Mouse (Mus musculus) stomach, postnatal 0 days (tissue): ENCODE results near the gene Naa15. TPM values are rescaled to one million over a fixed set of nuclear protein-coding genes. Genes with fewer than 3 reads are reported as not detected.
"Not testable (repeated sequence)": the region's sequence is repeated elsewhere in the genome, so short reads cannot be mapped to it uniquely, and the experiment has no call there.

Source experiments
- ATAC-seq: fragments of 200-750 bp; cut with Nextera tagmentation; 2 replicates; pipeline ENCODE4 v1.8.0; 2017; ENCODE audit not compliant: low FRiP score, low TSS enrichment
- DNase-seq: peaks from one replicate; pipeline ENCODE4 v3.0.0-alpha.2; 2016; ENCODE audit warnings: low spot score
- H3K27ac ChIP-seq: fragments of 300-500 bp; sonication (generic); replicated peaks from 2 replicates; pipeline ENCODE4 v1.5.1; 2014; ENCODE audit warnings: mild to moderate bottlenecking, control low read depth
- H3K27me3 ChIP-seq: fragments of 300-500 bp; sonication (generic); 2 replicates; pipeline ENCODE4 v1.6.1; 2014; ENCODE audit warnings: low read length; ENCODE audit not compliant: control insufficient read depth, insufficient read depth
- H3K36me3 ChIP-seq: fragments of 300-500 bp; sonication (generic); 2 replicates; pipeline ENCODE4 v1.6.1; 2014; ENCODE audit warnings: low read length, mixed read lengths; ENCODE audit not compliant: control insufficient read depth, insufficient read depth
- H3K4me1 ChIP-seq: fragments of 300-500 bp; sonication (generic); replicated peaks from 2 replicates; pipeline ENCODE4 v1.6.1; 2014; ENCODE audit warnings: antibody characterized with exemption; ENCODE audit not compliant: control insufficient read depth, insufficient read depth
- H3K4me2 ChIP-seq: fragments of 300-500 bp; sonication (generic); replicated peaks from 2 replicates; pipeline ENCODE4 v1.6.1; 2014; ENCODE audit warnings: low read depth, mild to moderate bottlenecking, control low read depth, moderate library complexity
- H3K4me3 ChIP-seq: fragments of 300-500 bp; sonication (generic); 2 replicates; pipeline ENCODE4 v1.5.1; 2014; ENCODE audit warnings: low read depth, low read length, control low read depth
- H3K9ac ChIP-seq: fragments of 300-500 bp; sonication (generic); 2 replicates; pipeline ENCODE4 v1.6.1; 2014; ENCODE audit warnings: mild to moderate bottlenecking, low read length, control low read depth, mixed read lengths
- H3K9me3 ChIP-seq: fragments of 300-500 bp; sonication (generic); 2 replicates; pipeline ENCODE4 v1.6.1; 2016; ENCODE audit warnings: low read length; ENCODE audit not compliant: control insufficient read depth
- CTCF ChIP-seq: IDR thresholded peaks from 2 replicates; pipeline ENCODE4 v1.5.1; 2016; ENCODE audit warnings: antibody characterized with exemption, low read depth, mild to moderate bottlenecking, moderate library complexity
- EP300 ChIP-seq: optimal IDR thresholded peaks from 2 replicates; pipeline ENCODE3; 2016; ENCODE audit warnings: antibody characterized with exemption
- whole genome bisulfite sequencing: fragments of 180-500 bp; shearing (Covaris S2); extraction: QIAGEN DNeasy Blood & Tissue Kit; methylation state at CpG from one replicate; pipeline ENCODE4 v1.1.7; 2014; 5-methylcytosine and 5-hydroxymethylcytosine counted together
- polyA plus RNA-seq: library from polyadenylated mRNA; unstranded; fragments of >200 nt; fragmentation: Nextera tagmentation; extraction: Ambion mirVana; gene quantifications from 2 replicates; pipeline ENCODE4 v1.2.1, GENCODE M21; 2015

The Naa15 gene
- polyA plus RNA-seq, 1 experiment from 2014 or later, result 19.0 TPM

DNA sequence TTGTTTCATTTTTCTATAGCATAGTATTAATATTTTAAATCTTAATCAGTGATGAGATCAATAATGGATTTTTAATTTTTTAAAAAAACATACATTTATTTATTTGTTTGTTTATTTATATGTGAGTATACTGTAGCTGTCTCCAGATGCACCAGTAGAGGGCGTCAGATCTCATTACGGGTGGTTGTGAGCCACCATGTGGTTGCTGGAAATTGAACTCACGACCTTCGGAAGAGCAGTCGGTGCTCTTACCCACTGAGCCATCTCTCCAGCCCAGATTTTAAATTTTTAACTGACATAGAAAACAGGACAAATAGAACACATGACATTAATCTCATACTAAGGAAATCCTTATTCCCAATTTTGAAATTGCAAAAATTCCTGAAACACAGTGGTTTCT, 19.4 kb downstream of the Naa15 start:
- H3K9me3 ChIP-seq, ATAC-seq, H3K27ac ChIP-seq, H3K9ac ChIP-seq, H3K36me3 ChIP-seq, H3K4me1 ChIP-seq, DNase-seq, H3K4me2 ChIP-seq, H3K27me3 ChIP-seq, H3K4me3 ChIP-seq: not testable (repeated sequence)
- 0 out of 2 replicates have a peak, but pooled peaks have one; percentile 8 for TF ChIP-seq CTCF
- 84% methylated on average over 5 of the region's 5 CpGs for WGBS

- TF ChIP-seq EP300 (no peak), CTCF (no peak)
- Histone ChIP-seq H3K27me3 (no peaks in the 10 kb centered on the region), H3K36me3 (peaks cover 2% of the 10 kb centered on the region; the same call in 1 of the 2 replicates), H3K27ac (no peak overlapping the region), H3K4me2 (no peak overlapping the region), H3K4me1 (no peaks in the 10 kb centered on the region), H3K4me3 (no peak overlapping the region), H3K9me3 (no peaks in the 10 kb centered on the region), H3K9ac (no peak overlapping the region)
- ATAC-seq (no peak), DNase-seq (no peak)
- 94% methylated on average over 3 of the region's 3 CpGs for WGBS
Observed at GRCm38 (mm10) chr3:51434871-51435595, 20.1 kb downstream of the Naa15 start.

DNA sequence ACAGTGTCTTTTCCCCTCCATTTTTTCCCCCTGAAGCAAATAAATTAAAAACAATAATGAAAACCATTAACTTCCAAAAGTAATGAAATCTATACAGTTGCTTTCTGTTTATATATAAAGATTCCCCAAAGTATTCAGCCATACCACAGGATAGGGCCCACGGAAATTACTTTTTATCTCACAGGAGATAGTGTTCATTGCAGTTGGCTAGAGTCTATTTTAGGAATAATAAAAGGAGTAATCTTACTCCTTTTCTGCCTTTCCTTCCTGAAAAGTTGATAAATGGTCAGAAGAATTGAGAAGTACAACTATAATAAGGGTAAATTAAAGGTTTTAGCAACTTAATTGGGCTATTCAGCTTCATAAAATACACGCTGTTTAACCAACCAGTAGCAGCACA, 53.6 kb downstream of the Naa15 start:
- no peak for ATAC-seq
- no peaks in the 10 kb centered on the region for H3K4me1 ChIP-seq
- WGBS, result 81% methylated on average over 2 of the region's 2 CpGs

DNA sequence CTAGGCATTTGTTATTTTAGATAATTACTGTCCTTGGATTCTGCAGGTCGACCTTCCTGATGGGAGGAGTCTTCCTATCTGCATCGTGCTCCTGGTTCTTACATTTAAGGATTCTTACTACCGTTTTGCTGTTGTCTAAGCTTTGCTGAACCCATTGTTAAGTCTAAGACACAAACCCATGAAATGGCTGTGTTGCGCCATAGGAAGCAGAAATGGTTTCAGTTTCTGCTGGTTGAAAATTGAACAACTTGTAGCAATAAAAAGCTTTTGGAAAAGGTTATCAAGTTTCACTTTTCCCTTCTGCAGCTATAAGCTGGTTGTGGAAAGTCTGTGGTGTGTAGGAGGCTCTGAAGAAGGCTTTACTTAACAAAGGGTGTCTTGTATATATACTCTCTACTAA, 60.8 kb downstream of the Naa15 start:
- ATAC-seq (no peak), DNase-seq (no peak)
- TF ChIP-seq EP300 (no peak), CTCF (no peak)
- Histone ChIP-seq H3K4me2 (no peak overlapping the region), H3K27ac (no peak overlapping the region), H3K36me3 (peaks cover 2% of the 10 kb centered on the region; the same call in 1 of the 2 replicates), H3K4me1 (no peaks in the 10 kb centered on the region), H3K27me3 (no peaks in the 10 kb centered on the region), H3K4me3 (no peak overlapping the region), H3K9ac (no peak overlapping the region), H3K9me3 (no peaks in the 10 kb centered on the region)
- 72% methylated on average over 4 of the region's 4 CpGs for WGBS

More for the DNA sequence above, 53.6 kb downstream of the Naa15 start:
- DNase-seq, result no peak
- Histone ChIP-seq H3K27ac (no peak overlapping the region), H3K27me3 (no peaks in the 10 kb centered on the region), H3K36me3 (peaks cover 10% of the 10 kb centered on the region), H3K4me3 (no peak overlapping the region), H3K4me2 (no peak overlapping the region), H3K9me3 (no peaks in the 10 kb centered on the region), H3K9ac (no peak overlapping the region)
- no peak for TF ChIP-seq CTCF
- no peak for TF ChIP-seq EP300

GRCm38 (mm10) chr3:51479893-51480292, 64.9 kb downstream of the Naa15 start:
- DNase-seq, result no peak
- Histone ChIP-seq H3K4me1 (no peaks in the 10 kb centered on the region), H3K4me3 (no peak overlapping the region), H3K36me3 (no peaks in the 10 kb centered on the region), H3K9me3 (no peaks in the 10 kb centered on the region), H3K9ac (no peak overlapping the region), H3K27me3 (no peaks in the 10 kb centered on the region), H3K27ac (no peak overlapping the region), H3K4me2 (no peak overlapping the region)
- no peak for ATAC-seq
- WGBS, result 21% methylated on average over 2 of the region's 2 CpGs
- no peak for TF ChIP-seq EP300
- no peak for TF ChIP-seq CTCF

DNA sequence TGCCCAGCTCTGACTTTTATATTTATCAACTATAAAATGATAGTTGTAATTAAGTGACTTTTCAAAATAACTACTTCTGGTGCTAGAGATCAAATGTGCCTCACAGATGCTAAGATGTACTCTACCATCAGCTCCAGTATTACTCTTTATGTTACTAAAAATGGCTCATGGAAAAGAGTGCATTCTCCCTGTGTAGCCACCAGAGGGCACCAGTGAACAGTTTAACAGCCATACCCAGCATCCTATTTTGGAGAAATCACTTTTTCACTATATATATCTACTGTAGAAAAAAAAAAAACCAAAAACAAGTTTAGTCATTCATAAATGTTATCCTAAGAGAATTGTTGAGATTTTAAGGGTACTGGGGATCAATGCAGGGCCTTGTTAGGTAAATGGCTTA, 66.1 kb downstream of the Naa15 start:
- no peak overlapping the region for H3K4me2 ChIP-seq
- H3K36me3 ChIP-seq, result no peaks in the 10 kb centered on the region
- no peaks in the 10 kb centered on the region for H3K27me3 ChIP-seq
- H3K27ac ChIP-seq, result no peak overlapping the region
- no peaks in the 10 kb centered on the region for H3K9me3 ChIP-seq
- ATAC-seq (no peak), DNase-seq (peak; percentile 58)
- TF ChIP-seq EP300 (no peak), CTCF (peak; percentile 89)
- H3K4me1 ChIP-seq, result peaks cover 3% of the 10 kb centered on the region; the same call in 1 of the 2 replicates
- no peak overlapping the region for H3K9ac ChIP-seq
- H3K4me3 ChIP-seq, result no peak overlapping the region
